Mouse (Mus musculus) megakaryocyte progenitor cell, adult 5-6 weeks (primary cell): ENCODE measurements around the gene Olfr270. TPM values are rescaled to one million over a fixed set of nuclear protein-coding genes. Genes with fewer than 3 reads are reported as not detected.
A peak's percentile ranks its signal among the peaks of the same experiment; 100 is the strongest.

Source experiments
- ATAC-seq: replicated peaks from 2 replicates; pipeline ENCODE4 v1.8.0; 2016; ENCODE audit warnings: mild to moderate bottlenecking, moderate TSS enrichment, inconsistent platforms; ENCODE audit not compliant: poor library complexity
- total RNA-seq, 2 experiments: library from RNA; stranded (forward) in 1 of 2; stranded (reverse) in 1 of 2; fragments of 157-497, 149-512 nt in 1 of 2; fragments of 200-1000 nt in 1 of 2; gene quantifications; 2 replicates each; pipeline versions ENCODE4 v1.2.3 to v1.2.4; 2015 to 2017

Olfr270 gene
- total RNA-seq (2015) (not detected in 2 replicates), total RNA-seq (2017) (not detected in 2 replicates)

GRCm38 (mm10) chr4:52964247-52964646 is at the start of gene Olfr270:
Gene Olfr270 (plus strand): TSS chr4:52964547.
- no peak for ATAC-seq

DNA sequence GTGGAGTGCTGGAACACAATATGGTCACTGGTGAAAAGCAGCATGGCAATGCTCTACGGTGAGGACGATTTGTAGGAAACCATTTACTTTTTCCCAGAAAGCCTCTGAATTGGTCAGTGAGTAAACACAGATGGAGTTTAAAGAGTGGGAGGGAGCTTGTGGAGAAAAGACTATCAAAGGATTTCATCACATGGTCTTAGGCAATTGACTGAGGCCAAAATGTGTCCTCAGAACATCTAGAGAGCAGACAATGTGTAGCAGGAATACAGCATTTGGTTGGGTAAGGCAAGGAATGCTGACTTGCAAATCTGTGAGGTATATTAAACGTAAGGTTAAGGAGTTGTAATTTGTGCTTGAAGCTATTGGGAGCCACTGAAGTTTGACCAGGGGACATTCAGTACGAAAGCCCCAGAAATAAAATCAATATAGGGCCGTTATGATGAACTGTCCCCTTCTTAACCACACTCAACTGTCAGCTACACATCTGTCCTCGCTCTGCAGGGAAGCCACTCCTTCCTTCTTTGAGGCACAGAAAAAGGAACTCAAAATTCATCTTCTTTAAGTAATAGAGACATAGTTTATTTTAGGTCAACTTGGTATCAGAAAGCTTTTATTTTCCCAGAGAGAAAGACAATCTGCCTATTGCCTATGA is 47.6 kb upstream of the Olfr270 start:
- ATAC-seq: peak; percentile 90

DNA sequence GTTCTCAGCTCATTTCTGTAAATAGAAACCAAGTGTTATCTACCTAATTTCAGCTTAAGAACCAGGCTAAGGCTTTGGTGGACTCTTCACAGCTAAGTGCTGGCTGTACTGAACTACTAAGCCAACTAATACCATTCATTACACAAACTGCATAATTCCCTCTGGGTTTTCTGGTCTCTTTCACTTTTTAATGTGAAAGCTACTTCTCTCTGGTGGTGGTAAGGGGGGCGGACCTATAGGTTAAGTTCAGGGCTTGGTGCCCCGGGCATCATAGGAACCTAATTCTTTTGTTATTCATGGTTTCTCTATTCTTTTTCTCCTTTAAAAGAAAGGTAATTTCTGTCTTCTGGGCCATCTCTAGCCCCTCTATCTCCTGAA is 47.0 kb upstream of the Olfr270 start:
- ATAC-seq: peak; percentile 47

DNA sequence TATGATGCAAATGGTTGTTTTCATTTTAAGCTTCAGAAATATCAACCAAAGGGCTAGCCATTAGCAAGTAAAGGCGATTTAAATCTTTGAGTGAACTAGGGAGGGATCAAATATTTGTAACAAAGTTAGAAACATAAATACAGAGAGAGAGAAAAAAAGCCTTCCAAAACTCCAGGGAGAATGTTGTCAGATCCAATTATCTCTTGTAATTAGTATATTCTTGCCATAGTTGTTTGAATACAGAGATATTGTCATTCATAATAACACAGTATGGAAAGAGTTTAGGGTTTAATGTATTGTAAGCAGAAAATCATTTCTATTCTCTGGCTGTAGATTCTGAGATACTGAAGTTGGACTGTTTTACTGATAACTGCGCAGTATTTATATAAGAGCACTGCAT is 45.3 kb upstream of the Olfr270 start, which contains the start of gene Olfr272:
Gene Olfr272, minus strand, starts transcription at position 101 of the 400 bp plus-strand sequence.
- ATAC-seq: no peak

GRCm38 (mm10) chr4:52930480-52930879 is 33.9 kb upstream of the Olfr270 start:
- peak; percentile 64; the same call in 1 of the 2 replicates for ATAC-seq

DNA sequence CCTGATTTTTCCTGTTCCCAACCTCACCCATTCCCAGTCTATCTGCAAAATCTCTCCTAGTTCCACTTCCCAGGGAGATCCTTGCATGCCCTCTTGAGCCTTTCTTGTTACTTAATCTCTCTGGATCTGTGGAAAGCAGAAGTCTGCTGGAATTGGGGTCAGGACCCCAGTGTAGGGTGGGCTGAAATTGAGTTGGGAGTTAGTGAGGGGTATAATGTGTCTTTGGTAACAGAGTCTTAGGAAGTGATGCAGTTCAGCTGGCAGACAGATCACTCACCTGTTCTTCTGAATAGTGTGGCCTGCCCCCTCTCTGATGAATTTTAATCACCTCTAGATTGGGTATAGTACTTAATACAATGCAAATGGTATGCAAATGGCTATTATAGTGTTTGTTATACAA is 17.7 kb upstream of the Olfr270 start:
- ATAC-seq: no peak

GRCm38 (mm10) chr4:52949005-52949404 is 15.3 kb upstream of the Olfr270 start:
- no peak for ATAC-seq

DNA sequence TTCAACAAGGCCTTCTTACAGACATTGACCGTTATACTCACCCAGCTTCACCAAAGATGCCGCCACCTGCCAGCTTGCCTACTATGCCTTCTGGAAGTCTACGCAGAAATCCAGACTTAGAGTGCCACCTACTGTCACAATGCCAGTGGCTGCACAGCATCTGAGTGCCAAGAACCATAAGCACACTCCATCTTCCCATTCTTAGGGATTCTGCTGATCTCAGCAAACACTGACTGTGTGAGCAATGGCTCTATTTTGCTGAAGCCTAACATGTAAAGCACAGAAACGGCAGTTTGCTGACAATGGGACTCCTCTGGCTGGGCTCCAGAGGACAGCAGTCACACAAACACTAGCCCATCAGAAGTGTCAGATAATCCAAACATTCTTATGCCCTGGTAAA is 5.7 kb upstream of the Olfr270 start:
- peak; percentile 96 for ATAC-seq

DNA sequence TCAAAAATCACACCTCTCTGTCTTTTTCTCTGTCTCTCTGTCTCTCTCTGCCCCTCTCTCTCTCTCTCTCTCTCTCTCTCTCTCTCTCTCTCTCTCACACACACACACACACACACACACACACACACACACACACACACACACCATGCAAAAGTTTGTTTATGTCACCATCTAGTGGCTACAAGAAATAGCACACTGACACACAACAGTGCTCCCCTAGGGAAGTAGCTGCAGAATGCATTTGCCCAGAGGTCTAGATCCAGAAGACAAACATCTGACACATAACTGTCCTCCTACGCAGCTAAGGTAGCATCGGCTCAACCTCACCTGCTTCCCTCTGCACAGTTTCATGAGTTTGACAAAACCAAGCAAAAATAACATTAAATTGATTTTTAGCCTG is 20.9 kb downstream of the Olfr270 start:
- peak; percentile 94 for ATAC-seq

DNA sequence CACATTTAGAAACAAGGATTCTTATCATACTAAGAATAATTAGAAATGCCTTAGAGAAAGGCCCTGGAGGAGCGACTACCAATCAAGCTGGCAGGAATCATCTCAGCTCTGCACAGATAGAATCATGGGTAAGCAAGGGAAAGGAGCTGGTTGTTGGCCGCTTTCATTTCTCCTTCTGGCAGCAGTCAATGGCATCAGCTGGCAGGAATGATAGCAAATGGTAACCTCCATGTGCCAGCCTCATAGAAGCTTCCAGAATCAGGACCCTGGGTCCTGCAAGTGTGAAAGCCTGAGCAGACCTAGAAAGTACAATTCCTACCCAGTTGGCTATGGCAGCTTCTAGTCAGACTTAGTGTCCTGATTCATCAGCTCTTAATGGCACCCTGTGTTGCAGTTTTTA is 21.9 kb downstream of the Olfr270 start:
- no peak for ATAC-seq

GRCm38 (mm10) chr4:52989248-52989647 is 24.9 kb downstream of the Olfr270 start, which contains the start of gene Nipsnap3a:
Gene Nipsnap3a (plus strand): TSS chr4:52989272.
- 0 out of 2 replicates have a peak, but pooled peaks have one; percentile 31 for ATAC-seq

DNA sequence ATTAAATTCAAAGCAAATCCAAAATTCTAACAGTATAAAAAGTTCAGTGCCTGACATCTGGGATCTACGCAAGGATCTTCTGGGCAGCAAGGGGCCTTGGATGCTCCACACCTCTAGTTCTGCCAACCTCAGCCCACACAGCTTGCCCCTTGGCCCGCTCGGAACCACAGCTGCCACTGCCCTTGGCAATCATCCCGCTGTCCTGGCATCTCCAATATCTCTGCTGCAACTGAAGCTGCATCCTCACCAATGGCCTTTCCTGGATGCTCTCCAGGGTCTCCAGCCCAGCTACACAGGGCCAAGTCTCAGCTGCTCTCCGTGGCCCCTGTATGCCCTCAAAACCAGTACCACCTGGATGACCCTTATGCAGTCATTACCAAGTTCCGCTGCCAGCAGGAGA is 35.1 kb downstream of the Olfr270 start:
- no peak for ATAC-seq

DNA sequence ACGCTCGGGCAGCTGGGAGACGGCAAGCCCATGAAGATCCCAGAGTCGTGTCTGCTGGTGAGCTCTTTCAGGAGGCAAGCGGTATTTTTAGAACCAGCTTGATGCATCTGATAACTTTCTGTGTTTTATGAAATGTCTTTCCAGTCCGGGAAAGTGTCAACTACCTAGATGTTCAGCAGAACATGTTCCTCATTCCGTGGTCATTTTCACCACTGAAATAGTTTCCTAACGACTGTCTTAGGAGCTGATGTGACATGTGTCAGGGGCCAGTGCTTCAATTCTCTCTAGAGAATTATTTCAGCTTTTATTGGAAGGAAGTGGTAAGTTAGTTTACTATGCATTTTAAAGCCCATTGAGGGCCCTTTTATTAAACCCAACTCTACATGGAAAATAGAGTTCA is 35.8 kb downstream of the Olfr270 start:
- peak; percentile 76 for ATAC-seq

GRCm38 (mm10) chr4:53009183-53009582 is 44.8 kb downstream of the Olfr270 start:
- no peak for ATAC-seq

DNA sequence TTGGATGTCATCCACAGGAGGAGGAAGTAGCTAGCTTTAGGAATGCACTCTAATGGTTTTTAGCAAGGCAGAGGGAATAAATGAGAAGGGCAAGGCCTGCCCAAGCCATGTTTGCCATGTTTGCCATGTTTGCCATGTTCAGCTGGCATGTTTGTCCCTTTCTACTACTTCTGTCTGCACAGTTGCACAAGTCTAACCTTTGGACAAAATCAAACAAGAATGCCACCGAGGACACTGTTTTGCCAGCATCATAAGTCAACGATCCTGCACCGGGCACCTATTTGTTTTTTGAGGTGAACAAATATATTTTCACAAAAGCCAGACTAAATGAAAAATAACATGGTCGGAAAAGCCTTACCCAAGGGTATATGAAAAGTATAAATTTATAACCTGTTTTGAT is 45.5 kb downstream of the Olfr270 start:
- no peak for ATAC-seq

DNA sequence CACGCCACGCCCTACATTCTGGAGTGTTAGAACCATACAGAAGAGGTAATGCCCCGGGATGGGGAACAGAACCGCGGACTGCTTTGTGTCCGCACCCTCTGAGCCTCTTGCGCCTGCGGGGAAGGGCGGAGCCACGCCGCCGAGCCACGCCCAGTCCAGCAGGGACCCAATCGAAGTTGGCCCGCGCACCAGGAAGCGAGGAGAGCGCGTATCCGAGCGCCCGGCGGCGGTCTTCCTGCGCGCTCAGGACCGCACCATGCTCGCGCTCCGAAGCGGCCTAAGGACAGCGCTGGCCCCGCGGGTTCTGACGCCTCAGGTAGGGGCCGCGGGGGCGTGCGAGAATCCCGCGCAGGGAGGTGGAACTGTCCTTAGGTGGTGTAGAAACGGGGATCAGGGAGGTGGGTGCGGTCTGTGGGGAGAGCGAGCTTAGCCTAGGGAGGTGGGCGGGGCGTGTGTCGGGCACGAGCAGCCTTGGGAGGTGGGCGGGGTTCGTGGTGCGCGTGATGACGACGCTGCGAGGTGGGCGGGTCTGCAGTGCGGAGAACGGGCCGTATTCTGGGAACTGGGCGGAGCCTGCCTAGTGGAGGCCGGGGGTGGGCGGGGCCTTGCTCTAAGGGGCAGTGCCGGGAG is 47.5 kb downstream of the Olfr270 start, which contains the start of gene Nipsnap3b:
Gene Nipsnap3b, plus strand, starts transcription at position 149 of the 630 bp plus-strand sequence.
- ATAC-seq: peak; percentile 93

GRCm38 (mm10) chr4:53014421-53014820 is 50.1 kb downstream of the Olfr270 start:
- no peak for ATAC-seq

- no peak for ATAC-seq
Observed at GRCm38 (mm10) chr4:53015024-53015423, 50.7 kb downstream of the Olfr270 start.

GRCm38 (mm10) chr4:53018392-53018791 is 54.0 kb downstream of the Olfr270 start:
- ATAC-seq: no peak
